Mouse (Mus musculus): Measurements from ENCODE around the gene Prdx5. TPM values are rescaled to one million over a fixed set of nuclear protein-coding genes. Genes with fewer than 3 reads are reported as not detected.
"Not testable (repeated sequence)": the region's sequence is repeated elsewhere in the genome, so short reads cannot be mapped to it uniquely, and the experiment has no call there.

Prdx5 gene
- total RNA-seq, 2 experiments from 2014 or later = 361 to 395 TPM

DNA sequence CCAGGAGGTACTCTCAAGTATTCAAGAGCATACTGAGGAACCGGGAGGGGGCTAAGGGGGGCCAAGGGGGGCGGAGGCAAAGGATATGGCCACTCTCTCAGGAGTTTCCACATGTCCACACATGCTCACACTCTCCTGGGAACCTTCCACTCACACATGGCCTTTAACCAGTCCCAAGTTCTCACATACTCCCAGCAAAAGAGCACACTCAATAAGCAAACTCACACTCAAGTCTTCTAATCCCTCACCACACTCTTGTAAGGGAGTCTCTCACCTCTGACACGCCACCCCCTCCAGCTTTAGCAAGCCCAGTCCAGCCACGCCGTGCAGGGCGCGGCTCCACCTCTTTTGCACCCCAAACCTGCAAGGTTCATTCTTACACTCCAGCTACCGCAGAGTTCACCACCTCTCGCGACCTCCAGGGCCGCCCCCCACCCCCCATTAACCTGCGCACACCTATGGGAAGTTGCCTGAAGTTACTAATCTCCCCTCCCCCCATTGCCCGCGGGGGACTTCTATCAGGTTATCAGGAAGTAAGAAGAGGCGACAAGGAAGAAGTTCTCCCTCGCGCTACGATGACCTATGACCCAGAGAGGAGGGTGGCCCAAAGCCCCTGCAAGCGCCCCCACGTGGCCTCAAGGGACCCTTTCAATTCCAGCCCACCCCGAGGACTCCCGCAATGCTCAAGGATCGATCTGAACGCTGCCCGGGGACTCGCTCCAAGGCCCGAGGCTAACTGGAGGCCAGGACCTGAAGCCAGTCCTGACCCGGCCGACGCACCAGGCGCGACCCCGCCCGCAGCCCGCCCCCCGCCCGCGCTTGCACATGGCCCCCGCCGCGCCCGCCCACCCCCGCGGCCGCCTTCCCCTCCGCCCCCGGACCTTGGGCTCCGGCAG, 11.1 kb upstream of the Prdx5 start:
- peak; percentile 19 for TF ChIP-seq CTCF (conservative IDR thresholded peaks at IDR 0.05)
- Histone ChIP-seq H3K4me3 (peak overlapping the region; percentile 84), H3K27ac (peak overlapping the region; percentile 93)
- no peak for DNase-seq (ENCODE audit: low spot score in 2 of 2)

DNA sequence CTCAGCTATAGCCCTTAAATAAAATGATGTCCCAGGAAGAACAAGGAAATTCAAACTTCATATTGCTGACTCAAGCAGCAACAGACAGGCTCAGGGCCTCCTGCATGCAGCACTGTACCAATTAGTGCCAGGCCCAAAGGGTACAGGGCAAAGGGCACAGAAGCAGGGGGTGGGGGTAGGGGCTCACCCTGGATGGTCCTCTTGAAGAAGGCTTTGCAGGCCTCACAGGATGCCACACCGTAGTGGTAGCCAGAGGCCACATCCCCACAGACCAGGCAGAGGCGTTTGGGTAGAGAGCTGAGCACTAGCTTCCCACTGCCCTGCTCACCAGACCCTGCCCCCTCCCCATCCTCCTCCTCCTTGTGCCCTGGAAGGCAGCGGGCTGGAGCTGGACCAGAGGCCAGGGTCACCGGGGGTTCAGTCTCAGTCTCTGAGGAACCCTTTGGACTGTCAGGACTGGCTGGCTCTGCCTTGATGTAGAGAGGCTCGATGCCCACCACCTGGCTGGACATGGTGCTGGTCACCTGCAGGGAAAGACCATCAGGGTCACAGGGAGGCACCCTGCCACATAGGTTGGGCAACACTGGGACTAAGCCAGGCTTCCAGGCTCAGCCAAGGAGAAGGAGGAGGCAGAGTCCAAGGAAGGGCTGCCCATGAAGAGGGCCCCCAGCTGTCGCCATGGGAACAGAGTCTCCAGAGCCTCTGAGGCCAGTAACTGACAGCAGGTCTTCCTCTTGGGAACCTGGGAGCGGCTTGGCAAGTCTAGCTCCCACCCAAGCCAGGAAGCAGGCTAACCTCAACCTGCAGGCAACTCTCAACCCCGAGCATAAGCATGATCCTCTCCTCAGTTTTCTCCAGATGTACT, 10.2 kb upstream of the Prdx5 start:
- TF ChIP-seq CTCF (conservative IDR thresholded peaks at IDR 0.05) = no peak
- no peak for DNase-seq (ENCODE audit: low spot score in 2 of 2)
- Histone ChIP-seq H3K27ac (peak overlapping the region; percentile 93; the same call in 1 of the 2 replicates), H3K4me3 (peak overlapping the region; percentile 84)

GRCm38 (mm10) chr19:6919431-6919830, 9.5 kb upstream of the Prdx5 start:
- Histone ChIP-seq H3K27ac (no peak overlapping the region), H3K4me3 (no peak overlapping the region)
- no peak for DNase-seq (ENCODE audit: low spot score in 2 of 2)
- no peak for TF ChIP-seq CTCF (conservative IDR thresholded peaks at IDR 0.05)

- no peak for DNase-seq (ENCODE audit: low spot score in 2 of 2)
- no peak overlapping the region for H3K27ac ChIP-seq
- no peak for TF ChIP-seq CTCF (conservative IDR thresholded peaks at IDR 0.05)
- H3K4me3 ChIP-seq = no peak overlapping the region
Observed at GRCm38 (mm10) chr19:6918321-6918720, 8.4 kb upstream of the Prdx5 start.

GRCm38 (mm10) chr19:6916496-6916895, 6.6 kb upstream of the Prdx5 start:
- DNase-seq (ENCODE audit: low spot score in 2 of 2) = peak in 1 of 2 experiments; percentile 8
- no peak overlapping the region for H3K4me3 ChIP-seq
- no peak overlapping the region for H3K27ac ChIP-seq
- TF ChIP-seq CTCF (conservative IDR thresholded peaks at IDR 0.05) = no peak

- Histone ChIP-seq H3K27ac (no peak overlapping the region), H3K4me3 (no peak overlapping the region)
- no peak for TF ChIP-seq CTCF (conservative IDR thresholded peaks at IDR 0.05)
- DNase-seq (ENCODE audit: low spot score in 2 of 2) = no peak
Observed at GRCm38 (mm10) chr19:6915276-6915675, 5.4 kb upstream of the Prdx5 start.

GRCm38 (mm10) chr19:6914540-6914939, 4.6 kb upstream of the Prdx5 start:
- TF ChIP-seq CTCF (conservative IDR thresholded peaks at IDR 0.05) = no peak
- no peak overlapping the region for H3K4me3 ChIP-seq
- no peak overlapping the region for H3K27ac ChIP-seq
- no peak for DNase-seq (ENCODE audit: low spot score in 2 of 2)

GRCm38 (mm10) chr19:6913991-6914390, 4.1 kb upstream of the Prdx5 start:
- no peak for DNase-seq (ENCODE audit: low spot score in 2 of 2)
- no peak for TF ChIP-seq CTCF (conservative IDR thresholded peaks at IDR 0.05)
- no peak overlapping the region for H3K4me3 ChIP-seq

DNA sequence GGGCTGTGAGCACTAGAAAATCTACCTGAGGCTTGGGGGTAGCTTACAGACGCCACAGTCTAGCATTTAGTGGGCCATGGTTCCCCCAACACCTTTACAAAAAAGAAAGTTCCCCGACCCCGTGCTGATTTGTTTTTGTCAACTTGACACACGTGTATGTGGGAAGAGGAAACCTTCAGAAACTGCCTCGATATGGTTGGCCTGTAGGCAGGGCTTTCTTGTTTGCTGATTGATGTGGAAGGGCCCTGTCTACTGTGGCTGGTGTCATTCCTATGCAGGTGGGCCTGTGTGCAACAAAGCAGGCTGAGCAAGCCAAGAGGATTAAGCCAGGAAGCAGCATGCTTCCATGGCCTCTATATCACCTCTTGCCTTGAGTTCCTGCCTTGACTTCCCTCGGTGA, 3.1 kb upstream of the Prdx5 start:
- no peak overlapping the region for H3K4me3 ChIP-seq
- no peak for DNase-seq (ENCODE audit: low spot score in 2 of 2)
- TF ChIP-seq CTCF (conservative IDR thresholded peaks at IDR 0.05) = no peak
- H3K27ac ChIP-seq = no peak overlapping the region

More at GRCm38 (mm10) chr19:6913991-6914390, 4.1 kb upstream of the Prdx5 start:
- no peak overlapping the region for H3K27ac ChIP-seq

DNA sequence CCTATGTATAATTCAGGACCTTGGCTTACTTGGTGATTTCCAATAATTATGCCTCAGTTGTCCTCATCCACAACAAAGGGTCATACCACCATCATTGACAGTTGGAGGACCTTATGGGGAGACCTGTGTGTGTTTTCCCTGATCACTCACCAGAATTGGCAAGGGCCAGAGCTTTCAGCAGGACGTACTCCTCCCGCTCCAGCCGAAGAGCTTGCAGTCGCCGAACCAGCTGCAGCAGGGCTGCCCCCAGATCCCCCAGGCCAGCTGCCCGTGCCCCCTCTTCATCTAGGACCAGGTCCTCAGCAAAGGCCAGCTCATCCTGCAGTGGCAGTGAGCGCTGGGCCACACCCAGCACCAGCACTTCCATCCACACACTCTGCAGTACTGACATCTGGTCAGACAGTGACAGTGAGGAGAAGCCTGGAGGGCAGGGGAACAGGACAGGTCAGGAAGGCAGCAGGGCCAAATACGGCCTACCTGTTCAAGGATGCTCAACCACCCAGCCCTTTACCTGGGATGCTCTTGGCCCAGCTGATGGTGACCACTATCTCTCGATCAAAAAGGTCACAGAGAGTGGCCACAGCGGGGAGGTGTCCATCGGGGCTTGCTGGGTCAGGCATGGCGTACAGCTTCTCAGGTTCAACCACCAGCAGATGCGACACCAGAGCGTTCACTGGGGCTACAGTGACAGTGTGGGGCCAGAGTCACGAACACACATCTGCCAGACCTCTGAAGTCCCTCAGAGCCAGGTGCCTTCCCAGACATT, 2.5 kb upstream of the Prdx5 start:
- no peak for TF ChIP-seq CTCF (conservative IDR thresholded peaks at IDR 0.05)
- Histone ChIP-seq H3K4me3 (no peak overlapping the region), H3K27ac (peak overlapping the region; percentile 59; the same call in 1 of the 2 replicates)
- DNase-seq (ENCODE audit: low spot score in 2 of 2) = no peak

- DNase-seq (ENCODE audit: low spot score in 2 of 2) = no peak
- peak overlapping the region; percentile 19; the same call in 1 of the 2 replicates for H3K4me3 ChIP-seq
- no peak for TF ChIP-seq CTCF (conservative IDR thresholded peaks at IDR 0.05)
- peak overlapping the region; percentile 59; the same call in 1 of the 2 replicates for H3K27ac ChIP-seq
Observed at GRCm38 (mm10) chr19:6911101-6912074, 1.5 kb upstream of the Prdx5 start.

DNA sequence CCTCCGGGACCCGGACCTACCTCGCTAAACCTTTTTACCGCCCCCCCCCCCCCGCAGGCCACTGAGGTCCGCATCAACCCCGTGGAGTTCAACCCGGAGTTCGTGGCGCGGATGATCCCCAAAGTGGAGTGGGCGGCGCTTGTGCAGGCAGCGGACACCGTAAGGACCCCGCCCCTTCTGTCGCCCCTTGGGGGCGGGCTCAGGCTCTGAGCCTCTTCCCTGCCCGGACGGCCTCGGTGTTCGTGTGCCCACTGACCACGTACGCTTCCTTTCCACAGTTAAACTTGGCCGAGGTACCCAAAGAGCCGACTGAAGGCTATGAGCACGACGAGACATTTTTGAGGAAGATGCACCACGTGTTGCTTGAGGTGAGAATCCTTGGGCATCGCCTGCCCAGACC, 400 bp upstream of the Prdx5 start:
- Histone ChIP-seq H3K27ac (peak overlapping the region; percentile 99), H3K4me3 (peak overlapping the region; percentile 71)
- not testable (repeated sequence) for DNase-seq (ENCODE audit: low spot score in 2 of 2)

All from layer of hippocampus, adult 2 months (tissue).